Mouse (Mus musculus): ENCODE data around the gene Pex14.

DNA sequence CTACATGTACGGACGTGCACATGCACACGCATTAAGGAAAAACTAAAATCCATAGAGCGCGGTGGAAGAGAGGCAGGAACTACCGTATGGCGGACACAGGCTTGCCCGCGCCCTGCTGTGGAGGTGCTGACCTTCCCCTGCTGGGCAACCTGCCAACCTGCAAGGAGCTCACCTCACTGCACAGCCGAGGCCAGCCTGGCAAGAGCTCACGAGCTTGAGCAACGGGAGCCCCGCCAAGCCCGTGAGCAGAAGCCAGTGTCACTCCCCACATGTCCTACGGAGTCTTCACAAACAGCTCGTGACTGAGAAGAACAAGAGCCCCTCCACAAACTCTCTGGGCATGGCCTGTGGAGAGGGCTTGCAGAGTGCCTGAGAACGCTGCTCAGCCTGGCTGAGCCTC lies 18.1 kb downstream of the Pex14 start:
- no peak for TF ChIP-seq POLR2A (IDR thresholded peaks at IDR 0.05; ENCODE audit: borderline replicate concordance, control insufficient read depth, low read depth, low read length)
- no peak for TF ChIP-seq CTCF (IDR thresholded peaks at IDR 0.05; ENCODE audit: control insufficient read depth, insufficient read depth, low read length)

All from bone marrow, adult 2 months (tissue).